Mouse (Mus musculus) left cerebral cortex, adult 18-20 months (tissue): ENCODE data around the gene 1810055G02Rik. TPM values are rescaled to one million over a fixed set of nuclear protein-coding genes. Genes with fewer than 3 reads are reported as not detected.
A peak's percentile ranks its signal among the peaks of the same experiment; 100 is the strongest.

Experiments
- DNase-seq, 2 experiments: peaks; one replicate each; pipeline ENCODE4 v3.0.0; 2021 to 2022; ENCODE audit warnings: low spot score in 2 of 2, mixed read lengths in 1 of 2
- total RNA-seq, 2 experiments: library from RNA; stranded (reverse); gene quantifications; 2 replicates each; pipeline ENCODE4 v1.2.3; 2021

Gene 1810055G02Rik
- total RNA-seq, 2 experiments from 2014 or later, result 31.7 to 32.1 TPM

DNA sequence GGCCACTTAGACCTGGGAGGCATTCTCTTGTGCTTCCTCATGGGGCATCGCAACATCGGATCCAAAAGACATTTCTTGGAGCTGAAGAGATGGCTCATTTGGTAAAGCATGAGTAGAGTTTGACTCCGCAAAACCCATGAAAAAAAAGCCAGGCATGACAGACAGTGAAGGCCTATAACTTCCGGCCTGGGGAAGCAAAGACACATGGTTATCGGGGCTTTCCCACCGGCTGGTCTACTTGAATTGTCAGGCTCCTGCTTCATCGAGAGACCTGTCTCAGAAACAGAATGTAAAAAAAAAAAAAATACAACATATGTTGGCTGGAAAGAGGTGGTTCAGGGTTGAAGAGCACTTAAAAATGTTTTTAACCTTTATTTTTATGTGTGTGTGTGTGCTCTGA, 31.6 kb downstream of the 1810055G02Rik start:
- DNase-seq, result no peak

DNA sequence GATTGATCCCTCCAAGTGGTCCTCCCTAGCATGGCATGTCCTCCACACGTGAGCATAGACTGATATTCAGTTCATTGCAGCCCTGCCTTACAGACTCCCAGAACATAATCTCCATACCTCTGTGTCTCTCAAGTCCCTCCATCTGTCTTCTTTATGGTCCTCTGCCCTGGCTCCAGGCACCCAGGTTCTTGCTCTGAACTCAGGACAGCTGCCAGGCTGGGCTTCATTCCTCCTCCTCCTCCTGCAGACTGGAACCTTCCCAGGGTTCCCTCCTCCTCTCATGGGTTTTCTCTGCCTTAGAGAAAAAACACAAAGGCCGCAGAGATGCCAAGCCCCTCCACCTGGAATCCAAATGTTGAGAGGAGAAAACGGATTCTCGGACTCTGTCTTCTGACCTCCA, 34.6 kb downstream of the 1810055G02Rik start:
- DNase-seq, result no peak

DNA sequence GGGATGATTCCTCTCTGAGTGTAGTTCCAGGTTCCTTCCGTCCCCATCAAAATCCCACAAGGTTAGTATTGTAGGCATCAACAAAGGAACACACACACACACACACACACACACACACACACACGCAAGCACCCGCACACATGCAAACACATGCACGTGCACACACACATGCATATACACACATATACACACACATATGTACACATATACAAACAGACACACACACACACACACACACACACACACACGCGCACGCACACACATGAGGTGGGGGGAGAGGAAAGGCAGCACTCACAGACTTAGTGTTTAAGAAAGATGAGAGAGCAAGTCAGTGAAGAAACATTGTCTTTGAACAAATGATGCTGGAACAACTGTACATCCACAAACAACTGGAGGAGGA, 35.3 kb downstream of the 1810055G02Rik start:
- no peak for DNase-seq

DNA sequence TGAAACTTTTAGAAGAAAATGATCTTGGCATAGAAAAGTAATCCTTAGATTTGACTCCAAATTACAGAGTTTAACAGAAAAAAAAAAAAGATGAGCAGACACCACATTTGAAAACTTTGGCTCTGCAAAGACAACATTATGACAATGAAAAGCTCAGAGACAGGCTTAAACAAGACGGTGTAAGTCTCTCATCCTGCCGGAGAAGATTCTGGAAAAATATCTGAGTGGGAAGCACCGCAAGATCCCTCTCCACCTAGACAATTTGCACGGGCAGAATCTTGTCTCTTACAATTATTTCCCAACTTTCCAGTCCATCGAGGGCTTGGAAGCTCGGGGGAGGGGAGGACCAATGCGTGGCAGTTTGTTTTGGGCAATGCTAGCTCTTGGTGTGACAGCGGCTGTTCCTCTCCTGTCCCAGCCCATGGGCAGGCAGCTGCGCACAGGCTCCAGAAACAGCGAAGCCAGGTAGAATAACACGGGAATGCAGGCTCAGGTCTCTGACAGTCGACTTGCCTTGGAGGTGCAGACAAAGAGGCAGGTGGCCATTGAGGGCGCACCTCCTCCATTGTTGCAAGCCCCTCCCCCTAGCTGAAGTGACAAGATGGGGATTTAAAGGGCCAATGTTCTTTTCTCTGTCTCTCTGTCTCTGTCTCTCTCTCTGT, 35.9 kb downstream of the 1810055G02Rik start:
- peak; percentile 23 to 47 for DNase-seq

DNA sequence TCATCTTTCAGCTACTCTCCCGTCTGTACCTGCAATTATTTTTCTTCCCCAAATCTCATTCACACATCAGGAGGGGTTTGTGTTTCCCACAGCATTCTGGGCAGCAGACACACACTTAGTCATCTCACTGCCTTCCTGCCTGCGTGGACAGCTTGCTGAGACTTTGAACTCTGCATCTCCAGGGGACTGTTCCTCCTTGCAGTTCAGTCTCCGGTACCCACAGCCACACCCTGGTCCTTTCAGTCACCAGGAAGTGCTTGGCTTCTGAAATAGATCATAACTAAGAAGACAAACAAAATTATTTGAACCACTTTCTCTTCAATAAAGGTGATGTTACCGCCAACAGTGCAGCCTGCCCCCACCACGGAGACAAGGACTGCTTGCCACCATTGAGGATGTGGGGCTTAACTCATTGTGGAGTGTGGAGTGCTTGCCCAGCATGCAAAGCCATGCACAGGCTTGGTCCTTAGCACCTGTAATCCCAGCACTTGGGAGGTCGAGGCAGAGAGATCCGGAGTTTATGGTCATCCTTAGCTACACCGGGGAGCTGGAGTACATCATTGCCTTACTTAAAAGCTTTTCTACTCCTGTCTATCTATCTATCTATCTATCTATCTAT, 44.6 kb downstream of the 1810055G02Rik start:
- DNase-seq, result no peak

DNA sequence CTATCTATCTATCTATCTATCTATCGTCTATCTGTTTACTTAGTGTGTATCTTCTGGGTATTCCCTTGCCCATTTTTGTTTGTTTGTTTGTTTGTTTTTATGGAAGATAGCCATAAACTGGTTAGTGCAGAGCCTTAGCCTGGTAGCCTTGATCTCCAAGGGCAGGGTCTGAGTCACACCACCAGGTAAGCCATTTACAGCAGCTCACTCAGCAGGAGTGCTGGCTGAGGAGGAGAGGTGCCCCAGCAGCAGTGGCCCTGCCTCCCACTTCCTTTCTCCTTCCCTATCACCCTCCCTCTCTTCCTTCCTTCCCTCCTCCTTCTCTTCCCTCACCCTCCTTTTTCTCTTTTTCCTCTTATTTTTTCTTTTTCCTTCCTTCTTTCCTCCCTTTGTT, 45.1 kb downstream of the 1810055G02Rik start:
- no peak for DNase-seq

DNA sequence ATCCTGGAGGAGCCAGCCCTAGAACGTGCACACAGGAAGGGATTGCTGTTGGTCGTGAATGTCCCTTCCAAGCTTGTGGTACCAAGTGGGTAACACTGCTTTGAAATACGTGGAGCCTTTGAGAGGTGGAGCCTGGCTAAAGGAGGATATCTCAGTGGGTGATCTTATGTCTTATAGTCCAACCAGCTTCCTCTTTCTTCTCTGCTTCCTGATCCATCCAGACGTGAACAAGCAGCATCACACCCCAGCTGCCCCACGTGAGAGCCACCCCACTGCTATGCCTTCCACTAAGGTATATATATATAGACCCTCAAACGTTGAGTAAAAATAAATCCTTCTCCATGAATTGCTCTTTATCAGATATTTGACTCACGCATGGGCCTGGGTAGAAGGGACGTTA, 45.6 kb downstream of the 1810055G02Rik start:
- DNase-seq, result no peak

DNA sequence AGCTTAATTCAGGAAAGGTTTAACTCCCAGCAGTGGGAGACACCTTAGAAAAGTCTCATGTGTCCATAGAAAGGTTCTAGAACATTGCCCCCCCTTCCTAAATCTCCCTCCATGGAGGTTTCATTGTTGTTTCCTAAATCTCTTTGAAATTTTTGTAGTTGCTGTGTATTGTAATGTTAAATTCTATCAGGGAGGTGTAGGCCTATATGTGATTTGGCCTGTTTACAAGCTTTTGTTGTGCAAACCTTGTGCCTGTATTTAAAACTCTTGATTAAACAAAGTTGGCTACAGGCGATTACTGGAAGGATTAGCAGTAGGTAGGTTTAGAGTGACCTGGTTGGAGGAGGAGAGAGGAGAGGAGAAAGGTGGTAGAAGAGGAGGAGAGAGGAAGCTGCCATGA, 49.8 kb downstream of the 1810055G02Rik start:
- no peak for DNase-seq

DNA sequence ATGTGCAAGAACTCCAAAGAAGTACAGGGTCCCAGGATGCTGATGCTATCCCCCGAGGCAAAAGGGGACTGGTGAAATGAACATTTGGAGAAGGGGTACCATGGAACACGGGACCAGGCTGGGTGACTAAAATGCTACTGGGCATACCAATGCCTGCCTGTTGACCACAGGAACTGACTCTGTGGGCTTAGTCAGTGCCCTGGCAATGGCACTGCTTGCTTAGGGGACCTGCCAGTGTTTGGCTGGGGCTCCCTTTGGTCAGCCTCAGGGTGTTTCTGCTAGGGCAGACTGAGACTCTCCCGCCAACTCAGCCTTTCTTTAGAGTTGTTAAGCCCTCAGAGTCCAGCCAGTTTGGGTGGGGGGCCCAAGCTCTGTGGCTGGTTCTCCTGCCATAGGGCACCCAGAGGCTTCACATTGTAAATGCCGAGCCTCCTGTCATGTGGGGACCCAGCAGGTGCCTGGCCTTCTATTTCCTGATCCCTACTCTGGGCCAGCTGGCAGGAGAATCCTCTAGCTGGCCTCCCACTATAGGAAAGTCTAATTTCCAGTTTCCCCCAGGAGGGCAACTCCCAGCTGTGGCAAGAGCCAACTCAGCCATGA, 57.2 kb downstream of the 1810055G02Rik start:
- no peak for DNase-seq

DNA sequence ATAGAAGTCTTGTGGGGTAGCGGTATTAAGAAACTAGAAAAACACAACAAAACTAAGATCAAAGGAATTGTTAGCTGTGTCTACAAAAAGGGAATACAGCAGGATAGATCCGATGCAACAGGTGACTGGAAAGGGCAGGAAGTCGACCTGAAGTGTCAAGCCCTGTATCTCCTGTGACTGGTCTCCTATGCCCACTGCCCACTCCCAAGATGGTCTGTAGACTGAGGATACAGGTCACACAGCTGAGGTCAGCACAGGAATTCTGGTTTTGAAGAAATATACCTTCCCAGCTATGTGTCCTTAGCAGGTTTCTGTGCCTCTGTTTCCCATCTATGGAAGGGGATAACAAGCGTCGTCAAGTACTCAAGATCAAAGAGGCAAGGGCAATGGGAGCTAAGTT, 58.3 kb downstream of the 1810055G02Rik start:
- DNase-seq, result no peak

DNA sequence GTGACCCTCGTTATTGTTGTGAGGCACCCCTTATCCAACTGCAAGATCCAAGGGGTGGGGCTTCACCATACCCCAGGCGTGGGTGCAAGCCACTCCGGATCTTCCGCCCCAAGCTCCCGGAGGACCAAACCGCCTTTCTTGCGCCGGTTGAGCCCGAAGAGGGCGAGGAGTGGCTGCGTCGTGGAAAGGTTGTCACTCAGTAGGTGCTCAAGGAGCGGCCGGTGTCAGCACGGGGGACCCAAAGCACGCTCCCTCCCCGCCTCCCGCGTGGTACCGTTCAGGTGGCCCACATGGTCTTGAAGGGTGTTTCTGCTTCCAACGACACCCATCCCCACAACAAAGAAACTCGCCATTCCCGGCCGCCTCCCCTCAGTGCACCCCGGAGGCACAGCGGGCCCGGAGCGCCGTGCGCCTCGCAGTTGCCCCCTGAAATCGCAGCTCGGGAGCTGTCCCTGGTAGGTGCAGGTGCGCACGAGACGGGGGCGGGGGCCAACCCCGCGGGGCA, 59.2 kb downstream of the 1810055G02Rik start, which contains the start of gene Kmt5b:
TSS of gene Kmt5b (plus strand) at position 146 of the 505 bp plus-strand sequence.
- peak; percentile 52 to 70 for DNase-seq

Other genes with a start within 250 kb of the 1810055G02Rik start
- 10 to 100 TPM; 75.9 to 80.3 TPM for gene Ppp6r3, start 132.5 kb upstream of the 1810055G02Rik start, total RNA-seq
- gene Lrp5, start 21.7 kb upstream of the 1810055G02Rik start, total RNA-seq, result 1 to 10 TPM; 7.3 to 8.3 TPM
- gene Kmt5b, start 59.1 kb downstream of the 1810055G02Rik start, total RNA-seq, result 10 to 100 TPM; 48.8 to 49.8 TPM
- gene Chka, start 143.5 kb downstream of the 1810055G02Rik start, total RNA-seq, result 10 to 100 TPM; 82.4 to 88.0 TPM
- 10 to 100 TPM; 22.4 to 23.0 TPM for gene Tcirg1, start 198.8 kb downstream of the 1810055G02Rik start, total RNA-seq
- 100 to 1,000 TPM; 141 to 148 TPM for gene Ndufs8, start 204.5 kb downstream of the 1810055G02Rik start, total RNA-seq
- gene Aldh3b1, start 221.5 kb downstream of the 1810055G02Rik start, total RNA-seq, result 1 to 10 TPM; 3.0 to 4.2 TPM
- gene Unc93b1, start 226.9 kb downstream of the 1810055G02Rik start, total RNA-seq, result 10 to 100 TPM; 14.6 to 16.6 TPM